Mouse (Mus musculus) stomach, postnatal 0 days (tissue): ENCODE results near the gene Slc22a7. TPM values are rescaled to one million over a fixed set of nuclear protein-coding genes. Genes with fewer than 3 reads are reported as not detected.

Source experiments
- ATAC-seq: fragments of 200-750 bp; cut with Nextera tagmentation; 2 replicates; pipeline ENCODE4 v1.8.0; 2017; ENCODE audit not compliant: low FRiP score, low TSS enrichment
- DNase-seq: peaks from one replicate; pipeline ENCODE4 v3.0.0-alpha.2; 2016; ENCODE audit warnings: low spot score
- H3K27ac ChIP-seq: fragments of 300-500 bp; sonication (generic); replicated peaks from 2 replicates; pipeline ENCODE4 v1.5.1; 2014; ENCODE audit warnings: mild to moderate bottlenecking, control low read depth
- H3K27me3 ChIP-seq: fragments of 300-500 bp; sonication (generic); 2 replicates; pipeline ENCODE4 v1.6.1; 2014; ENCODE audit warnings: low read length; ENCODE audit not compliant: control insufficient read depth, insufficient read depth
- H3K36me3 ChIP-seq: fragments of 300-500 bp; sonication (generic); 2 replicates; pipeline ENCODE4 v1.6.1; 2014; ENCODE audit warnings: low read length, mixed read lengths; ENCODE audit not compliant: control insufficient read depth, insufficient read depth
- H3K4me1 ChIP-seq: fragments of 300-500 bp; sonication (generic); replicated peaks from 2 replicates; pipeline ENCODE4 v1.6.1; 2014; ENCODE audit warnings: antibody characterized with exemption; ENCODE audit not compliant: control insufficient read depth, insufficient read depth
- H3K4me2 ChIP-seq: fragments of 300-500 bp; sonication (generic); replicated peaks from 2 replicates; pipeline ENCODE4 v1.6.1; 2014; ENCODE audit warnings: low read depth, mild to moderate bottlenecking, control low read depth, moderate library complexity
- H3K4me3 ChIP-seq: fragments of 300-500 bp; sonication (generic); 2 replicates; pipeline ENCODE4 v1.5.1; 2014; ENCODE audit warnings: low read depth, low read length, control low read depth
- H3K9ac ChIP-seq: fragments of 300-500 bp; sonication (generic); 2 replicates; pipeline ENCODE4 v1.6.1; 2014; ENCODE audit warnings: mild to moderate bottlenecking, low read length, control low read depth, mixed read lengths
- H3K9me3 ChIP-seq: fragments of 300-500 bp; sonication (generic); 2 replicates; pipeline ENCODE4 v1.6.1; 2016; ENCODE audit warnings: low read length; ENCODE audit not compliant: control insufficient read depth
- CTCF ChIP-seq: IDR thresholded peaks from 2 replicates; pipeline ENCODE4 v1.5.1; 2016; ENCODE audit warnings: antibody characterized with exemption, low read depth, mild to moderate bottlenecking, moderate library complexity
- EP300 ChIP-seq: optimal IDR thresholded peaks from 2 replicates; pipeline ENCODE3; 2016; ENCODE audit warnings: antibody characterized with exemption
- WGBS: fragments of 180-500 bp; shearing (Covaris S2); extraction: QIAGEN DNeasy Blood & Tissue Kit; methylation state at CpG from one replicate; pipeline ENCODE4 v1.1.7; 2014; 5-methylcytosine and 5-hydroxymethylcytosine counted together
- polyA plus RNA-seq: library from polyadenylated mRNA; unstranded; fragments of >200 nt; fragmentation: Nextera tagmentation; extraction: Ambion mirVana; gene quantifications from 2 replicates; pipeline ENCODE4 v1.2.1, GENCODE M21; 2015

Gene Slc22a7
- polyA plus RNA-seq, 1 experiment from 2014 or later: not detected

DNA sequence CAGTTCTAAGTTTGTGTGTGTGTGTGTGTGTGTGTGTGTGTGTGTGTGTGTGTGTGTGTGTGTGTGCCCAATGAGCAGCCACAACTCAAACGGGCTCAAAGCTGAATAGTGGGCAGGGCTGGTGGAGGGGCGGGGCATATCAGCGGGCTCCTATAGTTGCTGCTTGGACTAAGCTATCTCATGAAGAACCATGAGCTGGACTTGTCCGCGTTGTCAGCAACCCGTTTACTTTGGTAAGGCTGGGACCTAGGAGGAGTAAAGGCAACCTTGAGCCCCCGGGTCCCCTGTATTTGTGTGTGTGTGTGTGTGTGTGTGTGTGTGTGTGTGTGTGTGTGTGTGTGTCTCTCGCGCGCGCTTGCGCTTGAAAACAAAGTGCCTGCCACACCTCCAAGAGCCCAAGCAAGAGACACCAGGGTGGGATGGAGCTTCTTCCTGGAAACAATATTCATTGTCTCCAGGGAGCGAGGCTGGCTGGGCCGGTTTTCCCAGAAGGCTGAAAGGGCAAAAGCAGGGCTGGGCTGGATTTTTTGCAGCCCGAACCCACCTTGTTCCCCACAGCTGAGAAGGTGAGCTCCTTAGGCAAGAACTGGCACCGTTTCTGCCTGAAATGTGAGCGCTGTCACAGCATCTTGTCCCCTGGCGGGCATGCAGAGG, 9.4 kb downstream of the Slc22a7 start, which contains the start of gene Crip3:
Gene Crip3 (plus strand): TSS at position 166 of the 654 bp plus-strand sequence.
- ATAC-seq: peak; percentile 39; the same call in 1 of the 2 replicates

DNA sequence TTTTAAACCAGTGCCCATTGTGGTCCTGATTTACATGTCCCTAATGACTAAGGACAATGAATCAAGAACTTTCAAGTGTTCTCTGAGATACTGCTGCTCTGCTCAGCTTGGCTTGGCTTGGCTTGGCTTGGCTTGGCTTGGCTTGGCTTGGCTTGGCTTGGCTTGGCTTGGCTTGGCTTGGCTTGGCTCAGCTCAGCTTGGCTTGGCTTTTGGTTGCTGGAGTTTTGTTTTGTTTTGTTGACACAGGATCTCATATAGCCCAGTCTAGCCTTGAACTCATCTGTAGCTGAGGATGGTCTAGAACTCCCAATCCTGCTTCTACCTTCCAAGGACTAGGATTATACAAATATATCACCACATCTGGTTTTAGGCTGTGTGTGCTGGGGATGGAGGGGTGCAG, 11.8 kb downstream of the Slc22a7 start:
- Histone ChIP-seq H3K9me3 (no peaks in the 10 kb centered on the region), H3K27me3 (no peaks in the 10 kb centered on the region), H3K9ac (no peak overlapping the region), H3K4me1 (no peaks in the 10 kb centered on the region), H3K36me3 (no peaks in the 10 kb centered on the region), H3K27ac (no peak overlapping the region), H3K4me3 (no peak overlapping the region), H3K4me2 (no peak overlapping the region)
- ATAC-seq: no peak
- TF ChIP-seq CTCF: no peak
- TF ChIP-seq EP300: no peak
- DNase-seq: no peak

More for the DNA sequence above, 9.4 kb downstream of the Slc22a7 start, which contains the start of gene Crip3:
- Histone ChIP-seq H3K9me3 (no peaks in the 10 kb centered on the region), H3K27me3 (no peaks in the 10 kb centered on the region), H3K36me3 (no peaks in the 10 kb centered on the region), H3K4me3 (peak within 1 kb of the TSS; percentile 6; the same call in 1 of the 2 replicates), H3K9ac (no peak within 1 kb of the TSS), H3K4me2 (peak within 1 kb of the TSS; percentile 44), H3K27ac (no peak within 1 kb of the TSS), H3K4me1 (peaks cover 2% of the 10 kb centered on the region; the same call in 1 of the 2 replicates)
- whole genome bisulfite sequencing: 20% methylated on average over 18 of the region's 18 CpGs
- no peak for TF ChIP-seq CTCF
- TF ChIP-seq EP300: no peak
- peak; percentile 54 for DNase-seq

DNA sequence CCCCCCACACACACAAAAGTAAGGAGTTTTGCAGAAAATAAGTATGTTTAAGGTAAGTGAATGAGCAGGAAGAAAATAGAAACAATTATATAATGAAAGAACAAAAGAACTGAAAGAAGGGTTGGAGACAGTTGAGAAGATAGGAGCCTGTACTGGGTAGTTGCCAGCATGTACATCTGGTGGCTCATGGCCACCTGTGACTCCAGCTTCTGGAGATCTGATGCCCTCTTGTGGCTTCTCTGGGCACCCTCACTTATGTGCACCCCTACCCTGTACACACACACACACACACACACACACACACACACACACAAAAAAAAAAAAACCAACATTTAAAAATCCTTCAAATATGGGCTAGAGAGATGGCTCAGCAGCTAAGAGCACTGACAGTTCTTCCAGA, 18.5 kb downstream of the Slc22a7 start:
- TF ChIP-seq EP300: no peak
- peak; percentile 16; the same call in 1 of the 2 replicates for TF ChIP-seq CTCF
- Histone ChIP-seq H3K4me1 (no peaks in the 10 kb centered on the region), H3K9ac (no peak overlapping the region), H3K36me3 (no peaks in the 10 kb centered on the region), H3K4me2 (no peak overlapping the region), H3K27ac (no peak overlapping the region), H3K4me3 (no peak overlapping the region), H3K9me3 (no peaks in the 10 kb centered on the region), H3K27me3 (no peaks in the 10 kb centered on the region)
- no peak for DNase-seq
- ATAC-seq: no peak

DNA sequence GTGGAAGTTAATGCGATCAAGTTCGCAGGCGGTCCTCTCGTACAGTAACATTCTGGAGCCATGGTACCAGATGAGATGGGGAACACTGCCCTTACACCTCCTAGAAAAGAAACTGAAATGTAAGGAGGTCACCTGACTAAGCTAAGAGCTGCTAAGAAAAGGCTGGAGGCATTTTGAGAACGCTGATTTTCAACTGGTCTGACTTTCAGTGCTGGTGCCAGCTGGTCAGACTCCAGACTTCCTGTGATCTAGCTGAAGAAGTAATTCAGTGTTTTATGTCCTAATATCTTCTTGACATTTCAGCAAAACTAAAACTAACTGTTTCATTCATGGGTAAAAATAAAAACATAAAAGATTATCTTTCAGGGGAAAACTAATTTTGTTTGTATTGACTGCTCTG, 19.6 kb downstream of the Slc22a7 start:
- WGBS: 67% methylated on average over 5 of the region's 5 CpGs
- Histone ChIP-seq H3K4me3 (no peak overlapping the region), H3K27me3 (no peaks in the 10 kb centered on the region), H3K27ac (no peak overlapping the region), H3K9ac (no peak overlapping the region), H3K4me2 (no peak overlapping the region), H3K36me3 (no peaks in the 10 kb centered on the region), H3K9me3 (no peaks in the 10 kb centered on the region), H3K4me1 (no peaks in the 10 kb centered on the region)
- DNase-seq (no peak), ATAC-seq (no peak)
- TF ChIP-seq CTCF (no peak), EP300 (no peak)

DNA sequence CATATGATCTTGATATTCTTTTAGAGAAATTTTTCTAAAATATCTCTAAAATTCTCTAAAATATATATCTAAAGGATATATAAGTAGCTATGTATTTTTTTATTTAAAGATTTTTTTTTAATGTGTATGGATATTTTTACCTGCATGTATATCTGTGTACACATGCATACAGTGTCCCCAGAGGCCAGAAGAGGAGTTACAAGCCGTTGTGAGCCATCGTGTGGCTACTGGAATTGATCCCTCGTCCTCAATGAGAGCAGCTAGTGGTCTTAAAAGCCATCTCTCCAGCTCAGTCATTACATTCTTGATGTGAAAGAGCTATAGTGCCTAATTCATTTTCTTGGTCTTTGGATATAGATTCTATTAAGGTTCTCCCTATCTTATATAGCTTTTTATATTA, 29.8 kb downstream of the Slc22a7 start:
- H3K9me3 ChIP-seq: no peaks in the 10 kb centered on the region
- H3K4me3 ChIP-seq: no peak overlapping the region
- peaks cover 35% of the 10 kb centered on the region for H3K36me3 ChIP-seq
- no peak overlapping the region for H3K9ac ChIP-seq
- DNase-seq (no peak), ATAC-seq (no peak)
- TF ChIP-seq CTCF (peak; percentile 64), EP300 (no peak)
- H3K27ac ChIP-seq: no peak overlapping the region
- no peaks in the 10 kb centered on the region for H3K27me3 ChIP-seq
- H3K4me1 ChIP-seq: no peaks in the 10 kb centered on the region
- WGBS: 33% methylated on average over 3 of the region's 3 CpGs
- no peak overlapping the region for H3K4me2 ChIP-seq

DNA sequence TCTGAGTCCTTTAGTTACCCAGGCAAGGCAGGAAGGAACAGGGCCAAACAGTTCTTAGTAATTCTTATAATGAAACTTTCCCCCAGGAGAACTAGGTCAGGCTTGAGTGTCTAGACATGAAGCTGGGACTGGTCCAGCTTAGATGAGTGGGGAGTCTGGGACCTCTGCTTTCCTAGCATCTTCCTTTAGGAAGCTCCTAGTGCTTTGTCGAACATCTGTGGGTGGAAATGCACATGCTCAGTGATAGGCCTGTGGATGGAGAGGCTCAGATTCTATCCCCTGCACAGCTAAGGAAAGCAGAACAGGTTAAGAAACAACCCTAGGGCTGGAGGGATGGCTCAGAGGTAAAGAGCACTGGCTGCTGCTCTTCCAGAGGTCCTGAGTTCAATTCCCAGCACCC, 43.6 kb downstream of the Slc22a7 start:
- H3K27ac ChIP-seq: no peak overlapping the region
- no peak for TF ChIP-seq EP300
- no peak for TF ChIP-seq CTCF
- no peak overlapping the region for H3K9ac ChIP-seq
- no peak overlapping the region for H3K4me2 ChIP-seq
- H3K27me3 ChIP-seq: no peaks in the 10 kb centered on the region
- WGBS: 83% methylated on average over 1 of the region's 1 CpGs
- ATAC-seq (no peak), DNase-seq (no peak)
- no peaks in the 10 kb centered on the region for H3K9me3 ChIP-seq
- no peaks in the 10 kb centered on the region for H3K4me1 ChIP-seq
- H3K36me3 ChIP-seq: peaks cover 11% of the 10 kb centered on the region
- no peak overlapping the region for H3K4me3 ChIP-seq
